ENCODE assay signal across 26 mouse cellular contexts in the genomic region with DNA sequence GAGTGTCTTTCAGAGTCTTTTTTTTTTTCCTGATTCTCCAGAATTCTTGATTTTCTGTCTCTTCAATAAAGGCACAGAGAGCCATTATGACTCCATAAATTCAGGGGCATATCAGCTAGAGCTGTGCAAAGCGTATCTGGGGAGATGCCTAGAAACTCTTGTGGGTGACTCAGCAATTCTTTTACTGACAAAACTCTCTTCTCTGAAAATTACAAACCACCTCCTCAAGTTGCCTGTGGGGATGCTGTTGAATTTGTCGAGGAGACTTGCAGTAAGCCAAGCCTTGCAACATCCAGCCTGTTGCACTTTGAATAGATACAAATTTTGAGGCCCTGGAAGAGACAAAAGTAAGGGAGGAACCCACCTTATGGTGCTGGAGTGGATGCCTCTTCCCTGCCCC. TPM values are rescaled to one million over a fixed set of nuclear protein-coding genes. Genes with fewer than 3 reads are reported as not detected.
DNase-seq lines count a peak whose midpoint lies in the region; ATAC-seq lines count a peak whose summit lies in the region.
"Had no signal": no experiment of that assay in that cellular context is flagged by ENCODE, and none has a peak within 500 bp of the region (broad histone marks: within the 10 kb centered on the region; RNA-seq: fewer than 3 reads in every experiment).

No protein-coding gene starts in this region.

- peak; percentile 4 for DNase-seq in left cerebral cortex, adult 11 months (ENCODE audit: low spot score)
- no peak for DNase-seq in left cerebral cortex, postnatal 4 days
- DNase-seq in brain, adult 2 months (ENCODE audit: low read depth, low spot score), result peak; percentile 66
- peak; percentile 11 to 12 for DNase-seq in left cerebral cortex, adult 9 months (ENCODE audit: low spot score in 2 of 2)
- DNase-seq in telencephalon, adult 2 months (ENCODE audit: low read depth, low spot score), result peak; percentile 35
- DNase-seq in T-cell, adult 2 months (ENCODE audit: low spot score), result no peak
- DNase-seq in midbrain, embryonic 14.5 days, result no peak
- DNase-seq: adrenal gland, postnatal 10 days; B cell, adult 2 months; cerebellum, adult 2 months; cerebellum, postnatal 14 days; embryo, embryonic 11 days; gastrocnemius, postnatal 36 days; heart, adult 18-20 months; heart, postnatal 14 days had no signal

- no peak overlapping the region for H3K9ac ChIP-seq in midbrain, embryonic 14.5 days (replicated peaks; ENCODE audit: low read length)
- H3K9ac ChIP-seq: embryonic facial prominence, embryonic 15.5 days; forebrain, embryonic 15.5 days; heart, embryonic 15.5 days; hindbrain, embryonic 13.5 days had no signal

- no peaks in the 10 kb centered on the region for H3K4me1 ChIP-seq in midbrain, embryonic 14.5 days (ENCODE audit: control insufficient read depth, insufficient read depth, low read length)
- H3K4me1 ChIP-seq: embryonic facial prominence, embryonic 15.5 days; forebrain, embryonic 10.5 days; forebrain, embryonic 15.5 days; heart, embryonic 15.5 days; hindbrain, embryonic 13.5 days had no signal

- intact Hi-C loops in left cerebral cortex, postnatal 4 days (cut with DNase I), result no loop called here

- H3K27ac ChIP-seq in midbrain, embryonic 14.5 days (replicated peaks; ENCODE audit: low read depth, low read length), result no peak overlapping the region
- H3K27ac ChIP-seq: embryonic facial prominence, embryonic 15.5 days; forebrain, embryonic 10.5 days; forebrain, embryonic 15.5 days; heart, embryonic 10.5 days; heart, embryonic 15.5 days; hindbrain, embryonic 13.5 days; hindbrain, postnatal 0 days had no signal

- H3K36me3 ChIP-seq in midbrain, embryonic 14.5 days (ENCODE audit: control insufficient read depth, insufficient read depth, low read length), result no peaks in the 10 kb centered on the region
- H3K36me3 ChIP-seq: embryonic facial prominence, embryonic 15.5 days; forebrain, embryonic 10.5 days; forebrain, embryonic 15.5 days; G1E; heart, embryonic 10.5 days; heart, embryonic 15.5 days; hindbrain, embryonic 13.5 days had no signal

- no peaks in the 10 kb centered on the region for H3K27me3 ChIP-seq in midbrain, embryonic 14.5 days (ENCODE audit: control insufficient read depth, insufficient read depth, low read length)
- H3K27me3 ChIP-seq: embryonic facial prominence, embryonic 15.5 days; forebrain, embryonic 15.5 days; heart, embryonic 15.5 days; hindbrain, embryonic 13.5 days had no signal

- WGBS in midbrain, embryonic 14.5 days, result 72% methylated on average over 2 of the region's 2 CpGs

- no peaks in the 10 kb centered on the region for H3K9me3 ChIP-seq in midbrain, embryonic 14.5 days (ENCODE audit: control insufficient read depth, low read length)
- H3K9me3 ChIP-seq: embryonic facial prominence, embryonic 15.5 days; forebrain, embryonic 10.5 days; forebrain, embryonic 15.5 days; G1E; heart, embryonic 10.5 days; heart, embryonic 15.5 days; hindbrain, embryonic 13.5 days had no signal

- H3K4me2 ChIP-seq in midbrain, embryonic 14.5 days (ENCODE audit: low read length), result no peak overlapping the region
- H3K4me2 ChIP-seq: embryonic facial prominence, embryonic 15.5 days; forebrain, embryonic 15.5 days; heart, embryonic 15.5 days; hindbrain, embryonic 13.5 days had no signal

- no peak overlapping the region for H3K4me3 ChIP-seq in midbrain, embryonic 14.5 days (replicated peaks; ENCODE audit: low read depth, low read length)
- H3K4me3 ChIP-seq: embryonic facial prominence, embryonic 15.5 days; erythroblast, embryonic 14.5 days; forebrain, embryonic 10.5 days; forebrain, embryonic 15.5 days; heart, embryonic 10.5 days; heart, embryonic 15.5 days; hindbrain, embryonic 13.5 days had no signal

- ATAC-seq in midbrain, embryonic 14.5 days (ENCODE audit: low FRiP score, low TSS enrichment), result no peak
- ATAC-seq: CD4-positive, CD25-positive, alpha-beta regulatory T cell, adult 4 months; forebrain, embryonic 15.5 days; hindbrain, postnatal 0 days had no signal

RNA-seq across cellular contexts. Expression of a gene that starts 34.3 kb away (rescaled TPM):
- 100 to 1,000 TPM; 161 to 165 TPM for total RNA-seq in left cerebral cortex, postnatal 4 days (2021)
- polyA plus RNA-seq in midbrain, embryonic 14.5 days (2014; fragmentation: Nextera tagmentation; extraction: Ambion mirVana), result 120 and 146 TPM in 2 replicates
- total RNA-seq: G1E; gastrocnemius, postnatal 36 days; heart, adult 18-20 months; heart, postnatal 14 days; hematopoietic stem cell, adult 5-6 weeks had no signal

Comparison
In these comparisons a context has a peak if more than half of its experiments do, and no peak if none do; other contexts are left out.
1. DNase-seq: peak in left cerebral cortex, adult 11 months (single experiment), brain, adult 2 months (single experiment), left cerebral cortex, adult 9 months (2 of 2) and telencephalon, adult 2 months (single experiment); none in left cerebral cortex, postnatal 4 days (single experiment), T-cell, adult 2 months (single experiment) and midbrain, embryonic 14.5 days (single experiment).